Mouse (Mus musculus) frontal cortex, postnatal 36 days (tissue): ENCODE results near the gene Dtymk.
"Not testable (repeated sequence)": the region's sequence is repeated elsewhere in the genome, so short reads cannot be mapped to it uniquely, and the experiment has no call there.

Source experiments
- DNase-seq, 2 experiments: peaks; one replicate each; pipeline ENCODE4 v3.0.0; 2022; ENCODE audit warnings: low spot score in 2 of 2

Dtymk gene

DNA sequence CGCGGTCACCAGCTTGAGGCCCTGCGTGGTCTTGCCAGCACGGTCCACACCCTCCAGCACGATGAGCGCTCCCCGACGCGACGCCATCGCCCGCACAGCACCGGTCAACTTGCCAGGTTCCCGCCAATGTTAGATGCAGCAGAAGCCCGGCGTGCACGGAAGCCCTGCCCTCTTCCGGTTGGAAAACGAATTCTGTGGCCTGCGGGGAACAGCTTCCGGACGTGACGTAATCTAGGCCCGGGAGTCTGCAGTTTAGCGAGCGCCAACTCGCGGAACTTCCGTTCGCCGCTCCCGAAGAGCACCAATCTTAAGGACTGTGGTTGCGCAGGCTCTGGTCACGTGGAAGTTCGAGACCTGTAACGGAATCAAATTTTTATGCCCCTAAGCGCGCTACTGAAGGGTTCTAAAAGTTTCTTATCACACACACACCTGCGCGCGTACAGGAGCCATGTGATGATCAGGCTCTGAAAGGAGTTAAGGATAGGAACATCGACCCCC, at the start of gene Dtymk:
Gene Dtymk (minus strand): TSS at position 194 of the 498 bp plus-strand sequence.
- peak; percentile 91 to 93 for DNase-seq

DNA sequence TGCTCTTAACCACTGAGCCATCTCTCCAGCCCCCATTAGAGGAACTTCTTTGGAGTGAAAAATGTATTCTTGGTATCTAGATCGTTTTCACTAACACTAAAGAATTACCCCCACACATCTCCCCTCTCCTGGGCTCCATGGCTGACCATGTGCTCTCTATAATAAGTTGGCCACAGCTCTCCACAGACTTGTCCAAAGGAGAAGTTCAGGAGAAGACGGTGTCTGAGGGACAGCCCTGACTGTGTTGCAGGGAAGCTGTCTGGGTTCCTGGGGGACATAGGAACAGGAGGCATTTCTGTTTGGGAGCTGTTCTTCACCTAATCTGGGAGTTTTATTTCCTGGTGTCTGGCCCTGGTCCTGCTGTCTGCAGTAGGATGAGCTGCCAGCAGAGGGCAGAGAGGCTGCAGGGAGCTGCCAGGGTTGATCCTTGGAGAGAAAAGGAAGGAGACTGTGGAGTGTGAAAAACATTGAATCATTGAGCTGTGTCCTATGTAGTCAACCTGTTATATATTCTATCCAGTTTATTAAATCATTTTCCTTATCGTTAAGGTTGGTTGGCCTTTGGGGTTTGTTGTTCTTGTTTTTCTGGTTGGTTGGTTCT, 44.1 kb upstream of the Dtymk start:
- not testable (repeated sequence) for DNase-seq

DNA sequence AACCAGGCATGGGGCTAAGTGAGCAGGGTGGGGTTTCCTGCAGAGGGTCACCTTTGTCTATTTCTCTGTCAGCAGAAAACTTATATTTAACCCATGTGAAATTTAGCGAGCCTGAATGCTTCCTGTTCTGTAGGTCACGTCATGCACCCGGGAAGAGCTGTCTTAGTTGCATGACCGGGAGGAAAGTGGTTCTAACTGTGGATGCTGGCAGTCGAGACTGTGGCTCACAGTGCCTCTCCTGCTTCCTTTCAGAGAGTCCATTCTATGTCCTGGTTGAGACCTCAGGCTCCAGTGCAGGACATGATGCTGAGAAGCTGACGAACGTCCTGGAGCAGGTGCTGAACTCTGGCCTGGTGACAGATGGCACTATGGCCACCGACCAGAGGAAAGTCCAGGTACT, 36.8 kb upstream of the Dtymk start:
- not testable (repeated sequence) for DNase-seq

DNA sequence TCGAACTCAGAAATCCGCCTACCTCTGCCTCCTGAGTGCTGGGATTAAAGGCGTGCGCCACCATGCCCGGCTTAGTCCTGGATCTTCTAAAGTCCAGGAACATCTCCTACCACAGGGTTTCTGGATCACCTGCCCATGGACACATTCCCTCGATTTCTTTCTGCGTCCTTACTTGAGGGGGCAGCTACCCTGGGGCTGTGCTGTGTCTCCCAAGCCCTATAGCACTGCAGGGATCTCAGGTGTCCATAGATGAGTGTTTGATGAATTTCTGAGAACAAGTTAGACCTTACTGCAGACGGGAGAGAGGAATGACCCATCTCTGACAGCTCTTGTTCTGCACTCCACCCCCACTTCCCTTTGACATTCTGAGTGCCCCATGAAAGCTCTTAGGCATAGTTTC, 35.6 kb upstream of the Dtymk start:
- DNase-seq: no peak

DNA sequence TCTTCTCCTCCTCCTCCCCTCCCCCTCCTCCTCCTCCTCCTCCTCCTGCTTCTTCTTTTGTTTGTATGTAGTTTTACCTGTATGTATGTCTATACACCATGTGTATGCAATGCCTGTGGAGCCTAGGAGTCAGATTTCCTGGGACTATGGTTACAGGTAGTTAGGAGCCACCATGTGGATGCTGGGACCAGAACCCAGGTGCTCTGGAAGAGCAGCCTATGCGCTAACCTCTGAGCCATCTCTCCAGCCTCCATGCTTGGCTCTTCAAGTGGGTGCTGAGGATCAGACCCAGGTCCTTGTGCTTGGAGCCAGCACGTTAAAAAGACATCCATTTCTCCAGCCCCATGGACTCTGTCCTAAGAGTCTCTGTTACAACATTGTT, 34.8 kb upstream of the Dtymk start:
- DNase-seq: no peak

DNA sequence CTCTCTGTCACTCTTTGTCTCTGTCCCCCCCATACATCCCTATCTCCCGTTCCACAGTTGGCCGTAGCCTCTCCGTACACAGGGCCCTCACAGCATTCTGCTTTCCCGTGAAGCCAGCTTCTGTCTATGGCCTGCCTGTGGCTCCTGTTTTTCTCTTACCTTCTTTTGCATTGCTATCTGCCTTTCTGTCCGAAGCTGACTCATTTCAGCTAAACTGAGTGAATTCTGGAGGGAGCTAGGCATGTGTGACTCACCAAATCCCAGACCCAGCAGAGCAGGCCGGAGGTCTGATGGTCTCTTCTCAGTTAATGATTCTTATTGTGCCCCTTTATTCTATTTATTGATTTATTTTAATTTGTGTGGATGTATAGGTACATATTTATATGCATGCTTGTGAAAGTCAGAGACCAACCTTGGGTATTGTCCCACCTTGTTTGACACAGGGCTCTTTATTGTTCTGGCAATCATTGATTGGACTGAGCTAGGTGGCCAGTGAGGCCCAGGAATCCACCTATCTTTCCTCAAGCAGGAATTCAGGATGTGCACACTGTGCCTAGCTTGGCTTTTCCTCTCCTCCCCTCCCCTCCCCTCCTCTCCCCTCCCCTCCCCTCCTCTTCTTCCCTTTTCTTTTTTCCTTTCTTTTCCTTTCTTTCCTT, 34.3 kb upstream of the Dtymk start:
- DNase-seq: no peak

DNA sequence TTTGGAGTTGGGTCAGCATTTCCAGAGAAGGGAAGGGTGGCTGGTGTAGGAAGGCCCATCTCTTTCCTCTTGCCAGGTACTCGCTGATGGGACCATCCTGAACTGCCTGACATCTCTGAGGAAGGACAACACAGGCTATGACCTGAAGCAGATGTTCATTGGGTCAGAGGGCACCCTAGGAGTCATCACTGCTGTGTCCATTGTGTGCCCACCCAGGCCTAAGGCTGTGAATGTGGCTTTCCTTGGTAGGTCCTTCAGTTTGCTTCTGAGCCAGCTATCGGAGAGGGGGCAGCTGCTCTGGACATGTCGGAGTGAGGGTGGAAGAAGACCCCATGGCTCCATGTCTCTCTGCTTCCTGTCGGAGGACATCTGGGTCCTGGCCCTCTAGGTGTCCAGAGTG, 33.5 kb upstream of the Dtymk start:
- no peak for DNase-seq

DNA sequence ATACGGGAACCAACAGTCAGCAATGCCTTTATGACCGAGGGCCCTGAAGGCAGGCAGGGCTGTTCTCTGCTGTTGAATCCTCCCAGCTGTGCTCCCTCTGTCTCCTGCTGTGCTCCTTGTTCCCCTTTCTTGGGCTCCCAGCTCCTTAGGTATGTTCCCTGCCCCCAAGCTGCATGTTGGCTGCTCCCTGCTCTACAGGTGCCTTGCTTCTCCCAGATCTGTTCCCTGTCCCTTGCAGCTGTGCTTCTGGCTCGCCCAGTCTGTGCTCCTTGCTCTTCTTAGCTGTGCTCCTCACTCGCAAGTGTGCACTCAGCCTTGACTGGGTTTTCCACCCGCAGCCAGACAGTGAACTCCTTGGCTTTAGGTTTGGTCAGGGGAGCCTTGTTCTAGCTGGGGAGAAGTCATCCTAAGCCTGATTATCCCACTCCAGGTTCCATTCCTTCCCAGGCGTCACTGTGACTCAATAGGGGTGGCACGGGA, 33.0 kb upstream of the Dtymk start:
- no peak for DNase-seq

DNA sequence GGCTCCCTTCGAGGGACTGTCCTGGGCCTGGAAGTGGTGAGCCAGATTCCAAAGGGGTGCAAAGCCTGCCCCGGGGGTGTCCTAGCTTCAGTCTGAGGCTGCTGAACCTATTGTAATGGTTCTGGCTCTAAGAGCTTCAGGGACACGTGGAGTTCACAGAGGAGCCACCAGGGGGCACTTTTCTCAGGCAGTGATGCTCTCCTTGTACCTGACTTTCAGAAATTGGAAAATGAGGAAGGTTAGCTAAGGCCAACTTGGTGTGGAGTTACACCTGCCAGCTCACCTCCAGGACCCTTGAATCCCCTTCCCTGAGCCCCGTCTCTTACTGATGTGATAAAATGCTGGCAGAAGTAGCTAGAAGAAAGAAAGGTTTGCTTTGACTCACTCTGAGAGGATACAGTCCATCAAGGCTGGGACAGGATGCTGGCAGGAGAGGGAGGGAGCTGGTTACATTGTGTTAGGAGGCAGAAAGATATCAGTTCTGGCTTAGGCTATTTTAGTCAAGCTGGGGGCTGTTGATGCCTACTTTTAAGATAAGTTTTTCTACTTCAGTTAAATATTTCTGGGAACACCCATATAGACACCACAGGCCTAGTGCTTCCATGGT, 31.1 kb upstream of the Dtymk start:
- not testable (repeated sequence) for DNase-seq

DNA sequence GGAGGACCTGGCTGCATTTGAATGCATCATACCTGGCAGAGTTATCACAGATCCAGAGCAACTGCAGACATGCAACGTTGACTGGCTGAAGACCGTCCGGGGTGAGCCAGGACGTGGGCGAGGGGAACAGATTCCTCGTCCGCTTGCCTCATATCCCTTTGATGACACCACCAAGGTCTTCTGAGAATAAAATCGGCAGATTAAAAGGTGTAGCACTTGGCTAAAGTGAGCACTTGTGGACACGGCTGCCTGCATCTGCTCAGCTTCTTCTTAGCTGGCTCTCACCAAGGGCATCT, 24.8 kb upstream of the Dtymk start:
- no peak for DNase-seq

DNA sequence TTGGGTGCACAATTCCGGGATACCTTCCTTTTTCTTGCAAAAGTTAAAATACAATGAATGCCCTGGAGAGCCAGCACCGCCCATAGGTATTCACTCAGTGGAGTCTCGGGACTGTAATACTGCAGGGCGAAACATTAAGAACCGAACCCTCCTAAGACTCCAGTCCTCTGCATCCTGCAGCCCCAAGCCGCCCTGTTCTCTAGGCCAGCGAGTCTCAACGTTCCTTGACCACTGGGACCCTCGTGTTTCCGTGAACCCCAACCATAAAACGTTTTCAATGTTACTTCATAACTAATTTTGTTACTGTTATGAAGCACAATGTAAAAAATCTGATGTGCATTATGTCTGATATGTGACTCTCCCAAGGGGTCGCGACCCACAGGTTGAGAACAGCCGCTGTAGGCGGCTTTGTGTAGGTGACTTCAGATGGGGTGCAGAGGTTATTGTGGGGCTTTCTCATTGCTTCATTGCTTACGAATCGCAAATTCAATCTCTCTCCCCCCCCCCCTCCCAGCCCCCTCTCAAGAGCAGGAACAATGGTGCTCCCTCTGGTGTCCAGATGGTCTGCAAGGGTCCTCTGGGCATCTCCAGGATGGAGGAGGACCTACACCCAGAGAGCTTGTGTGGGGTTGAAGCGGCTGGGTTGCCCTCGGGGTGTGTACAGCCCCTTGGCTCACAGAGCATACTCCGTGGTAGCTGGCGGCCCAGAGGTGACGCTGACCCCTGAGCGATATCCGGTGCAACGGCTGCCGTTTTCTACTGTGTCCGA, 24.2 kb upstream of the Dtymk start:
- DNase-seq: no peak

DNA sequence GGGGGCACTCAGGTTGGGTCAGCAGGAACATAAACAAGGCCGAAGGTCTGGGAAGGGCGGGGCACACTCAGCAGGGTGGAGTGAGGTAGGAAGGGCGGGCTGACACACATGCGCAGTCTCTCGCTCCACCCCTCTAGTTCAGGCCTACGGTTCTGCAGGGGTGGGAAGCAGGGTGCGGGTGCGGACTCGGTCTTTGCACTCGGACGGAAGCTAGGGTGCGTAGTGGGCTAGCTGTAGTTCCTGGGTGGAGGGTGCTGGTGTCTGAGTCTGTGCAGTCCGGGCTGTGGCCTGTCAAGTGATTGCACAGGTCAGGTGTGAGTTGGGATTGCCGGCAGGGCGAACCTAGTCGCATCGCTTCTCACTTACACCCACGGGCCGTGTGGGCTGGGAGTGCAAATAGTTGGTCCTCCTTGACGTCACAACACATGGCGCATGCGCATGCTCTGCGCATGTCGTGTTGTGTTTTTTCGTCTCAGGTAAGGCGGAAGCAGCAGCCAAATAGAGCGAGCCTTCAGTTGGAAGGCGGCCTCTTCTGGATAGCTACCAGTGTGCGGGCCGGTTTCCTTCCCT, 23.5 kb upstream of the Dtymk start:
- peak; percentile 96 to 98 for DNase-seq

DNA sequence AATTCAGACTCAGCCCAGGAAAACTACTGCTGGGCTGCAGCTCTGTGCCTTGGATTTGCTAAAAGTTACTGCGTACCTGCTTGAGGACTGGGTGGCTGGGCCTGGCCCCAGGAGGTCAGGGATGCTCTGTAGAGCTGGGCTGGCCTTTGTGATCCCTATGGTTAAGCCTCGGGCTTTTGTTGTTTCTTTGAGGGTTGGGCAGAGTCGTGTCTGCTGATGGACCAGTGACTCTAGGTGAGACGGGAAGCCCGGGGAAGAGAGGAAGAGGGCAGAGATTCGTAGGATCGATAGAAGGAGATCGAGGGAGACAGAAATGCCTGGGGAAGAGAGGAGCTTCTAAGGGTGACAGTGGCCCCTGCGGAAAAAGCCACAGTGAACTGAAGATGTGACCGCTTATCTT, 22.9 kb upstream of the Dtymk start, which contains the start of gene D2hgdh:
Gene D2hgdh (plus strand): TSS at position 301 of the 400 bp plus-strand sequence.
- no peak for DNase-seq

DNA sequence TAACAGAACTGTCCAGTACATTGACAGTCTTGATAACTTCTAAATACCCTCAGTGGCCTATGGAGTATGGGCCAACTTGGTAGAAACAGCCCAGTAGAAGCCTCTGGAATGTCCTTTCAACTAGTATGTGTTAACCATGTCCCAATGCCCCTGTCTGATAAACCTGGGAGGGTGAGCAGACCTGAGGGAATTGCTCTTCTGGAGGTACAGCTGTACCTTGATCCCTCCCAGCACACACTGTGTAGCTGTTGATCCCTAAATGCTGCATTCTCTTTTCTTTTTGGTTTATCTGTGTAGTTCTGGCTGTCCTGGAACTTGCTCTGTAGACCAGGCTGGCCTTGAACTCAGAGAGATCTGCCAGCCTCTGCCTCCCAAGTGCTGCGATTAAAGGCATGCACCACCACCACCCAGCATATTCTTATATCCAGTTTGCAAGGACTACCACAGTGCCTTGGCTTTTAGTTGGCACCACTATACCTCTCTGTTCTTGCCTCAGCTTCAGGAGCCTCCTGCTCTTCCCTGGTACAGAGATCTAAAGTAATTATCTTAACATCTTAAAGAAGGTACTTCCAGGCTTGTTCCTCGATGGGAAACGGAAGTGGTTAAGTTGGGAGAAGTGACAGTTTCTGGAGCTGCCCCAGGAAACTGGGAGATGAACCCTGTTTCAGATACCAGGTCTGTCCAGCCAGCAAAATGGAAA, 22.2 kb upstream of the Dtymk start:
- DNase-seq: no peak

DNA sequence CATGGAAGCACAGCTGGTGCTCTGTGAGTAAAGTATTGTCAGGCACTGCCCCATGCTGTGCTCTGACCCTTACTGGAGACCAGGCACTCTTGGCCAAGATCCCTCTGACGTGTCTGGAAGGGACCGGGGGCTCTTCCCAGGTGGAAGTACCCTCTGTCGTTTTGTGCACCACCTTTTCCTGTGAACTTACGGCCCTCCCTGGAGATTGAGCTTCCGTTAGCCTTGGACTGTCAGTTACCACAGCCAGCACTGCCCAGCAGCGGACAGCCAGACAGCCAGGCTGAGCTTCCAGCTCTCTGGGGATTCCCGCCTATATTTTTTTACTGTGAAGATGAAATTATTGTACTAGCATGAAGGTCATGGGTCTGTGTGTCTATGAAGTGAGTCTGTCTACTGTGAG, 17.0 kb upstream of the Dtymk start:
- no peak for DNase-seq

DNA sequence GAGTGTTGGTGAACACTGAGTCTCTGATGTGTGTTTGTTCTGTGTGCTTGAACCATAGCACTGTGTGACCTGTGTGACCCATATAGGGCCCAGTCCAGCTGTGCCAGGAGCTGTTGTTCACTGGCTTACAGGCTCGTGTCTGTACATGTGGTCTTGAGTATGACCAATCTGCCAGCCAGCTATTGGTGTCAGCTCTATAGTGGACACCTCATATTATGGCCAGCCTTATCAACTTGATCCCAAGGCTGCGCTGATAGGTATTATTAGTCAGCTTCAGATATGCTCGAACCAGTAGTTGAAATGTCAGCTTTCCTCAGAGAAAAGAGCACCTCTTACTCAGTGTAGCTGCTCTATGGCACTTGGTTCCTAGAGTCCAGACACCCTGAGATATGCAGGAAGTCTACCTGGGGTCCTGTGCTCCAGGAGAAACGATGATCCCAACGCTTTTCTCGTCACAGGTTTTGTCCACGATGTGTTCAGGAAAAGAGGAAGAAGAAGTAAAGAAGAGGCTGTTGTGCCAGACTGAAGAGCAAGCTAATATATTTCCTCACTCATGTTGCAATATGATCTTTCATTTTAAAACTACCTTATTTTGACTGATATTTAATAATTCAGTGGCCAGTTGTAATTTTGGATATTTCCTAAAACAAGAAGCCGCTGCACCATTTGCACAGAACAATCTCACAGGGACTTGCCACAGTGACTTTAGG, 16.2 kb upstream of the Dtymk start:
- DNase-seq: no peak

DNA sequence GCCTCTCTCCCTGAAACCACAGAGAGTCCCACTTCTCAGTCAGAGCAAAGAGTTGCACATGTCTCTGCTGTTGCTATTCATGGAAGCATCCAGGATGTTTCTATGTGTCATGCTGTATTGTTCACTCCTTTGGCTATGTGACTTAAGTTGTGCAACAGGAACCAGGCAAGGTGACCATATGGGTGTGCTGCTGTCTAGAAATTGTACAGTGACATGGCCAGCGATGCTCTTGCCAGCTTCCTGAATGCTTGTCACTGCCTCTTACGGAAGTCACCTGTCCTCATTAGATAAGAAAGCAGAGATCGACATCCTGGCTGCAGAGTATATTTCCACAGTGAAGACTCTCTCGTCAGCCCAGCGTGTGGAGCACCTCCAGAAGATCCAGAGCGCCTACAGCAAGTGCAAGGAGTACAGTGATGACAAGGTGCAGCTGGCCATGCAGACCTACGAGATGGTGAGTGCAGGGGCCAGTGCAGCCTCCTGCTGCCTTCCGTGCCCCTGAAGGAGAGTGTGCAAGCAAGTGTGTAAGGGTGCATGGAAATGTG, 9.8 kb upstream of the Dtymk start:
- no peak for DNase-seq

DNA sequence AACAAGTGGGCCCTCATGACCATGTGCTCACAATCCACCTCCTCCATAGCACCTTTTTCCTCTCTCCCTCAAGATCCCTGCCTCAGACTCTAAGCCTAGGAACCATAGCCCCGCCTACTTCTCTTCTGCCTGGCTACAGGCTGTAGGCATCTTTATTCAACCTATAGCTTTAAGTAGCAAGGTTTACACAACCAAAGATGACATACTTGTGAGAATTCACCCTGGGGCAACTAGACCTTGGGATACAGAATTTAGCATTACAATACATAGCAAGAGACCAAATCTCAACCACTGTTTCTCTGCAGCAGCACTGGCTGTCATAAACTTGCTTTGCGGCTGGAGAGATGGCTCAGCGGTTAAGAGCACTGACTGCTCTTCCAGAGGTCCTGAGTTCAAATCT, 8.3 kb upstream of the Dtymk start:
- DNase-seq: no peak

DNA sequence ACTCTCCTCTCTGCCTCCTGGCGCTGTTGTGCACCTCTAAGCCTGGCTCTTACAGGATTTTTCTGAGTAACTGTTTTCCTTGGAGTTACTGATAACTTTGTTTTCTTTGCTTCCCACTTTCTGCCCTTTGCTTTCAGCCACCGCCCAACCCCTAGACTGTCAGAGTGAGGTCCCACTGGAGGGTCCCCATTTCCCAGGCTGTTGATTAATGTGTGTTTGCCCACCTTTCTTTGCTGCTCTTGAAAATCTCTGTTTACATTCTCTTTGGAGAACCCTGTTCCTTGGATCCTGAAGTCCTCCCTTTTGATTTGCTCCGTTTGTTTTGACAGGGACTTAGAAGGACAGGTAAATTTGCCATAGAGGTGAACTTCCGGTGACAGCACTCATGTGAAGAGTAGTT, 7.1 kb upstream of the Dtymk start:
- DNase-seq: no peak

DNA sequence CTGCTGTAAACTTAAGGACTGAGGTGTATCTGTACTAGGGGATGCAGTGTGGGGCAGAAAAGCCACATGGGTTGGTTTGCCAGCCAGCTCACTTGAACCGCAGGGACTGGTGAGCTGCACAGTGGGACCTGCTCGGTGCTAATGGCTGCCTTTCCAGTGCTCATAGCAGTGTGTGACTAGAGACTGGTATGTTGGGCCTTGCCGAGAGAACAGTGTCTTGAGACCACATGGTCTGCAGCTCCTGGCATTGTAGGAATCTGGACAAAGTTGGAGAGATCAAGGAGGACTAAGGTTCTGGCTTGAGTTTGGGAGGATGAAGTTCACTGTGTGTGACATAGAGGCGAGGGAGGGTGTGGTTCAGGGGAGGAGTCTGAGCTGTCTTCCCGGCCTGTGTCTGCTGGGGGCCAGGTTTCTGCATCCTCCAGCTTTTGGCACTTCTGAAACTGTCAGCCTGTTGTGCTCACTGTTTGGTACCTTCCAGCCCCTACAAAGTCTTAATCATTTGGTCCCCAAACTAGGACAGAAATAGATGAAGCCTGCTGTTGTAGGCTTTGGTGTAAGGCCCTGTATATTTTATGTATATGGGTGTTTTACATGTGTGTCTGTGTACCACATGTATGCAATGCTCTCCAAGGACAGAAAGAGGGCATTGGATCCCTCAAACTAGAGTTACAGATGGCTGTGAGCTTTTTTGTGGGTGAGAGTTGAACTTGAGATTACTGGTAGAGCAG, 3.7 kb upstream of the Dtymk start:
- DNase-seq: no peak
